Mouse (Mus musculus): ENCODE measurements around the gene Il17a. TPM values are rescaled to one million over a fixed set of nuclear protein-coding genes. Genes with fewer than 3 reads are reported as not detected.
"Not testable (repeated sequence)": the region's sequence is repeated elsewhere in the genome, so short reads cannot be mapped to it uniquely, and the experiment has no call there.

The Il17a gene
- polyA plus RNA-seq, 1 experiment from 2014 or later = not detected

GRCm38 (mm10) chr1:20774026-20774730, 43.5 kb downstream of the Il17a start:
- not testable (repeated sequence) for H3K9ac ChIP-seq (replicated peaks; ENCODE audit: low read depth, low read length); H3K27me3 ChIP-seq (ENCODE audit: control insufficient read depth, insufficient read depth, low read length); H3K9me3 ChIP-seq (ENCODE audit: control insufficient read depth, low read length); H3K4me1 ChIP-seq (ENCODE audit: control insufficient read depth, insufficient read depth, low read length); H3K4me3 ChIP-seq (ENCODE audit: low read depth, low read length); H3K27ac ChIP-seq (ENCODE audit: low read depth, low read length); H3K36me3 ChIP-seq (ENCODE audit: control insufficient read depth, insufficient read depth, low read length); H3K4me2 ChIP-seq (ENCODE audit: low read depth, low read length); ATAC-seq (ENCODE audit: low read depth)
- WGBS = 89% methylated on average over 4 of the region's 4 CpGs

- H3K4me1 ChIP-seq (ENCODE audit: control insufficient read depth, insufficient read depth, low read length) = no peaks in the 10 kb centered on the region
- H3K4me2 ChIP-seq (ENCODE audit: low read depth, low read length) = no peak overlapping the region
- no peaks in the 10 kb centered on the region for H3K36me3 ChIP-seq (ENCODE audit: control insufficient read depth, insufficient read depth, low read length)
- H3K9me3 ChIP-seq (ENCODE audit: control insufficient read depth, low read length) = no peaks in the 10 kb centered on the region
- no peak overlapping the region for H3K4me3 ChIP-seq (ENCODE audit: low read depth, low read length)
- H3K27me3 ChIP-seq (ENCODE audit: control insufficient read depth, insufficient read depth, low read length) = no peaks in the 10 kb centered on the region
- no peak for ATAC-seq (ENCODE audit: low read depth)
- no peak overlapping the region for H3K27ac ChIP-seq (ENCODE audit: low read depth, low read length)
- WGBS = 83% methylated on average over 2 of the region's 2 CpGs
- no peak overlapping the region for H3K9ac ChIP-seq (replicated peaks; ENCODE audit: low read depth, low read length)
Measured at GRCm38 (mm10) chr1:20778366-20778765, 47.7 kb downstream of the Il17a start.

MicroRNA genes within 50 kb of the gene (microRNA counts, 519-probe panel; counts per million panel counts)
- microRNA mmu-miR-133b = not detected

Small RNAs within 50 kb of the gene (microRNA-seq; reads per million reads assigned to microRNA genes)
- gene Mir133b = 1.4 reads per million

Other genes starting within 250 kb of the Il17a start
- gene Pkhd1, start 112.8 kb upstream of the Il17a start, polyA plus RNA-seq (2014; fragmentation: Nextera tagmentation; extraction: Ambion mirVana) = 0.04 TPM in 1 of 2 replicates, not detected in the other
- gene Il17f, start 59.7 kb downstream of the Il17a start, polyA plus RNA-seq (2014; fragmentation: Nextera tagmentation; extraction: Ambion mirVana) = not detected in 2 replicates
- 10.4 and 16.7 TPM in 2 replicates for gene Mcm3, start 89.4 kb downstream of the Il17a start, polyA plus RNA-seq (2014; fragmentation: Nextera tagmentation; extraction: Ambion mirVana)
- gene Paqr8, start 159.7 kb downstream of the Il17a start, polyA plus RNA-seq (2014; fragmentation: Nextera tagmentation; extraction: Ambion mirVana) = 33.2 and 35.6 TPM in 2 replicates
- gene Efhc1, start 220.7 kb downstream of the Il17a start, polyA plus RNA-seq (2014; fragmentation: Nextera tagmentation; extraction: Ambion mirVana) = 0.95 and 1.9 TPM in 2 replicates